Mouse (Mus musculus) heart, adult 2 months (tissue): ENCODE data around the gene Sidt1.

Source experiments
- CTCF ChIP-seq: fragments of 200-600 bp; IDR thresholded peaks from 2 replicates; pipeline ENCODE4 v1.8.1; 2022; ENCODE audit warnings: antibody characterized with exemption, mild to moderate bottlenecking, moderate library complexity
- EP300 ChIP-seq: fragments of 200-500 bp; IDR thresholded peaks from 2 replicates; pipeline ENCODE4 v1.6.1; 2011; ENCODE audit warnings: low read depth, low read length, control low read depth; ENCODE audit not compliant: insufficient read depth

DNA sequence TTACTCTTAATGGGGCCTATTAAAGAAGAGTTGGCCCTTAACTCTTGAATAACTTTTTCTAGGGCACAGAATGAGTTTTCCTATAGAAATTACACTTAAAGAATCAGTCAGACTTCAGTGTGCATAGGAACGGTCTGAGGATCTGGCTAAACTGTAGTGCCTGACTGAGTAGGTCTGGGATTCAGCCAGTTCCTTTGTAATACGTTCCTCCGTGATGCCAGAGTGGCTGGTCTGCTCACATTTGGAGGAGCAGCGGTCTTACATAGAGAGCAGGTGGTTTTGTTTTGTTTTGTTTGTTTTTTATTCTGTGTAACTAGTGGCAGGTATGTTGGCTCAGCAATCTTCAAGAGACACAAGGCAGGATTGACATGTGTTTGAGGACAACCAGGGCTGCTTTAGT is 47.0 kb upstream of the Sidt1 start:
- TF ChIP-seq EP300 (no peak), CTCF (no peak)
